Mouse (Mus musculus): ENCODE data around the gene 2010111I01Rik. TPM values are rescaled to one million over a fixed set of nuclear protein-coding genes. Genes with fewer than 3 reads are reported as not detected.

The 2010111I01Rik gene
- polyA plus RNA-seq, 1 experiment = 22.5 TPM

DNA sequence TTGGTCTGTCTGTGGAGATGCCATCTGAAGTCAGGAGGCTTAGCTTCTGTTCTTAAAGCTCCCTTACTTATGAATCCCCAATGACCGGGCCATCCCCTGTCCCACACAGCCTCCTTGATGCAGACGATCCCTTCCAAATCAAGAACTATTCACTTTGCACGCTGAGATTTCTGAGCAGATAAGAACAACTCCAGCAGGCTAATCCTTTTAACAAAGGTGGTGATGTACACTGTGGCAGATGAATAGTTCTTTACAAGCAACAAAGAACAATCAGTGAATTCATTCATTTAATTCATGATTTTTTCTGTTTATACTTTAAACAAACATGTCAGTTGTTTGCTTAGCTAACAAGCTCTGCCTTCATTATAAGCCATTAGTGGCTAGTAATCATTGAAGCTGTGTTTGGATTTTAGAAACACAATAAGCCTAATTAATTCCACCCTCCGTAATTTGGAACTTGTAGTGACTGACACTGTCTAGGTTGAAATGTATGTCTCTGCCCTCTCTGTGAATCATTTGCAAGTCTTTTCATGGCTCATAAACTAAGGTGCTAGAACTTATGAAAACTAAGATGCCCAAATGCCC is 182.0 kb downstream of the 2010111I01Rik start:
- Histone ChIP-seq H3K36me3 (ENCODE audit: control insufficient read depth, insufficient read depth, low read length) (no peaks in the 10 kb centered on the region), H3K4me1 (ENCODE audit: control insufficient read depth, insufficient read depth, insufficient read length) (no peaks in the 10 kb centered on the region), H3K27me3 (ENCODE audit: control insufficient read depth, insufficient read depth, low read length) (no peaks in the 10 kb centered on the region), H3K4me3 (ENCODE audit: extremely low read depth, insufficient read depth, insufficient read length) (no peak overlapping the region), H3K27ac (ENCODE audit: insufficient read depth, low read length) (no peak overlapping the region)
- WGBS = 92% methylated on average over 4 of the region's 4 CpGs
- DNase-seq (ENCODE audit: low read depth in 1 of 2, low spot score in 2 of 2) = no peak
- no peak for TF ChIP-seq POLR2A (IDR thresholded peaks at IDR 0.05; ENCODE audit: low read depth, low read length)
- no peak for TF ChIP-seq CTCF (IDR thresholded peaks at IDR 0.05; ENCODE audit: extremely low read depth, insufficient read depth, insufficient read length, insufficient replicate concordance)

DNA sequence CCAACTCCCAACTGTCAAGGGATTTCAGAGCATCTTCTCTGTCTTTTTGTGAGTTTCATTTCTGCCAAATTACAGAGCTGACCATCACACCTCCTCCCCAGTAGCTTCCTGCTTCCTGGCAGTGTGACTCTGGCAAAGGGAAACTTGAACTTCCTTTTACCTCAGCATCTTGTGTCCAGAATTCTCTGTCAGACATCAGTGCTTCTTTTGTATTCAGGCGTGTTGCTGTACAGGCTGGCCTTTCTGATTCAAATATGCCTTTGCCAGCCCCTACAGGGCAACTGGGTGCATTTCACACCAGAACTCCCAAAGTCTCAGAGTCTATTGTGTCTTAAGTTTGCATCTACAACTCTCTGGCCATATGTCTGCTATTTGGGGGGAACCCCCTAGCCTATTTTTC is 183.5 kb downstream of the 2010111I01Rik start:
- no peak overlapping the region for H3K4me3 ChIP-seq (ENCODE audit: extremely low read depth, insufficient read depth, insufficient read length)
- no peaks in the 10 kb centered on the region for H3K27me3 ChIP-seq (ENCODE audit: control insufficient read depth, insufficient read depth, low read length)
- H3K36me3 ChIP-seq (ENCODE audit: control insufficient read depth, insufficient read depth, low read length) = no peaks in the 10 kb centered on the region
- no peaks in the 10 kb centered on the region for H3K4me1 ChIP-seq (ENCODE audit: control insufficient read depth, insufficient read depth, insufficient read length)
- no peak for TF ChIP-seq CTCF (IDR thresholded peaks at IDR 0.05; ENCODE audit: extremely low read depth, insufficient read depth, insufficient read length, insufficient replicate concordance)
- TF ChIP-seq POLR2A (IDR thresholded peaks at IDR 0.05; ENCODE audit: low read depth, low read length) = no peak
- DNase-seq (ENCODE audit: low read depth in 1 of 2, low spot score in 2 of 2) = no peak
- 78% methylated on average over 1 of the region's 1 CpGs for WGBS
- H3K27ac ChIP-seq (ENCODE audit: insufficient read depth, low read length) = no peak overlapping the region

DNA sequence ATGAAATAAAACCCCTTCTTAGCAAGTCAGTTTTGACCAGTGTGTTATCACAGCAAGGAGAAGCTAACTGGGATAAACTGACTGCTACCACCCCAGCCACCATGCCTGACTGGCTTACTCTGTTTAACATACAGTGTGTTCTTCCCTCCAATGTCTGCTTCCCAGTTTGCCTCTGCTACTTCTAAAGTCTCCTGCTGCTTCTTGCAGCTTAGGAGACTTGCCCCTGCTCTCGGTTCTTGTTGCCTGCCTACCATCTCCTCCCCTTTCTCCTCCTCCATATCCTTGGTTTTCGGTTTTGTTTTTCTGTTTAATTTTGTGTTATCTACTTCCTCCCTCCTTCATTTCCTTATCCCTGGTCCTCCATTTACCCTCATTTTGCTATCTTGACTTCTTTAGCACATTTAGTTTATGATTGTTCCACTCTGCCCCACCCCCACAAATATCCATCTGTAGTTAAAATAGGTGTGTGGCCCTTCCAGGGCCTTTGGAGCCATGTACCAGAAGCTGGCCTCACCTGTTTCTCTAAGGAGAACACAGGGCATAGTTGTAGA is 185.9 kb downstream of the 2010111I01Rik start:
- Histone ChIP-seq H3K4me3 (ENCODE audit: extremely low read depth, insufficient read depth, insufficient read length) (no peak overlapping the region), H3K27ac (ENCODE audit: insufficient read depth, low read length) (no peak overlapping the region), H3K27me3 (ENCODE audit: control insufficient read depth, insufficient read depth, low read length) (no peaks in the 10 kb centered on the region), H3K4me1 (ENCODE audit: control insufficient read depth, insufficient read depth, insufficient read length) (no peaks in the 10 kb centered on the region), H3K36me3 (ENCODE audit: control insufficient read depth, insufficient read depth, low read length) (no peaks in the 10 kb centered on the region)
- WGBS = 63% methylated on average over 2 of the region's 2 CpGs
- no peak for DNase-seq (ENCODE audit: low read depth in 1 of 2, low spot score in 2 of 2)
- no peak for TF ChIP-seq POLR2A (IDR thresholded peaks at IDR 0.05; ENCODE audit: low read depth, low read length)
- TF ChIP-seq CTCF (IDR thresholded peaks at IDR 0.05; ENCODE audit: extremely low read depth, insufficient read depth, insufficient read length, insufficient replicate concordance) = no peak

DNA sequence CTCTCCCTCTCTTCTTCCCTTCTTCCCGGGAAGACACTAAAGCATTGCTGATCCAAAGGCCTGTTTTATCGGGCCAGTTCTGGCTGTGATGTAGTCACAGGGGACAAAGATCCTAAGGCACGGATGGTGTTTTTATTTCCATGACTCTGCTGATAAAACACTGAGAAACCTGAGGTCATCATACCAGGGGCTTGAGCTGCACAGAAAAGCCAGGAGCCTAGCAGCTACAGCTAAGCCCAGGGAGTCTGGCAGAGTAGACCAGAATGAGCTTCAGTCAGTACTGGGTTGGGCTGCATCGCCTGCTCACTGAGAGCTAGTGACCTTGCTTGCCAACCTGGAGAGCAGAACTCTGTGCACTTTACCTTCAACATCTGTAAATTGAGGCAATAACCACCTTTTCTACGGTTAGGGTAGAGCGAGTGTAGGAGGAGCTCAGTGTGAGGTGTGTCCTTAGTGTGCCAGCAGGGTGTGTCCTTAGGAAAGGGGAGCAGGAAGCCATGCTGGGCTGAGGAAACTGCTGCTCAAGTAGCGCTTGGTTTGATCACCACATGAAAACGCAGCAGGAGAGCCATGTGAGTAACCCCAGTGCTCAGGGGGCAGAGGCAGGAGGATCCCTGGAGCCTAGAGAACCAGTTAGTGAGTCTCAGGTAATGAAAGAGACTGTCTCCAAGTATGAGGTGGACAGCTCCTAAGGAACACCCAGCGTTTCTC is 186.5 kb downstream of the 2010111I01Rik start:
- TF ChIP-seq CTCF (IDR thresholded peaks at IDR 0.05; ENCODE audit: extremely low read depth, insufficient read depth, insufficient read length, insufficient replicate concordance) (no peak), POLR2A (IDR thresholded peaks at IDR 0.05; ENCODE audit: low read depth, low read length) (no peak)
- DNase-seq (ENCODE audit: low read depth in 1 of 2, low spot score in 2 of 2) = no peak
- no peaks in the 10 kb centered on the region for H3K4me1 ChIP-seq (ENCODE audit: control insufficient read depth, insufficient read depth, insufficient read length)
- no peak overlapping the region for H3K27ac ChIP-seq (ENCODE audit: insufficient read depth, low read length)
- H3K27me3 ChIP-seq (ENCODE audit: control insufficient read depth, insufficient read depth, low read length) = no peaks in the 10 kb centered on the region
- H3K36me3 ChIP-seq (ENCODE audit: control insufficient read depth, insufficient read depth, low read length) = no peaks in the 10 kb centered on the region
- H3K4me3 ChIP-seq (ENCODE audit: extremely low read depth, insufficient read depth, insufficient read length) = no peak overlapping the region
- WGBS = 82% methylated on average over 9 of the region's 9 CpGs

DNA sequence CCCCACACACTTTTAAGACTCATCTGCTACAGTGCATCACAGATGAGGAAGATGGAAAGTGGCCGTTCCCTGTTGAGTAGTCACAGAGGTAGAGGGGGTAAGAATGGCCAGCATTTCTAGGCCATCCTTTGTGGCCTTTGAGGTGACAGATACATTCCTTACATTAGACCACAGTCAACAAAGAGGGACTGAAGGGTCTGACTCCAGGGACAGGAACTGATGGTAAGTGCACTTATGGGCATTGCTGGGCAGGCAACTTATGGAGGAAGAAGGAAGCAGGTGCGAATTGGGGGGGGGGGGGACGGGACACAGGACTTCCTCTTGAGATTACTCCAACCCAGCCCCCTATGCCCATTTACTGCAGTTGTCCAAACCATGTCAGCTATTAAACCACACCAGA is 187.8 kb downstream of the 2010111I01Rik start:
- Histone ChIP-seq H3K36me3 (ENCODE audit: control insufficient read depth, insufficient read depth, low read length) (no peaks in the 10 kb centered on the region), H3K27ac (ENCODE audit: insufficient read depth, low read length) (no peak overlapping the region), H3K27me3 (ENCODE audit: control insufficient read depth, insufficient read depth, low read length) (no peaks in the 10 kb centered on the region), H3K4me1 (ENCODE audit: control insufficient read depth, insufficient read depth, insufficient read length) (no peaks in the 10 kb centered on the region), H3K4me3 (ENCODE audit: extremely low read depth, insufficient read depth, insufficient read length) (no peak overlapping the region)
- DNase-seq (ENCODE audit: low read depth in 1 of 2, low spot score in 2 of 2) = no peak
- TF ChIP-seq CTCF (IDR thresholded peaks at IDR 0.05; ENCODE audit: extremely low read depth, insufficient read depth, insufficient read length, insufficient replicate concordance) (no peak), POLR2A (IDR thresholded peaks at IDR 0.05; ENCODE audit: low read depth, low read length) (no peak)
- 32% methylated on average over 3 of the region's 3 CpGs for WGBS

DNA sequence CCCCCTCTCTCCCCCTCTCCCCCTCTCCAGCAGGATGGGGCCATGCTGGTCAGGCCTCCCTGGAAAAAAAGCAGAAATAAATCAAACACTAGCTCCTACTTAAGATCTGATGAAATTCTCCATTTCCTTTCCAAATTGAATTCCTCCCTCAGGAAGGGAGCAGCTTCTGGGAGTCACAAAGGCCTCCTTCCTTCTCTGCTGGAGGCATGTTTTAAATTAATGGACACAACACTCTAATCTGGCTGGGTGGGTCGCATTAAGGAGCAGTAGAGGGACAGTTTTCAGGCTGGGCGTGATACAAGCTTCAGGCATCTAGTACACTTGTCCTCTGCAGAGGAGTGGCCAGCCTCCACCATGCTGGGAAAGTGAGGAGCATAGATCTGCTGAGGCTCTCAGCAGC is 188.7 kb downstream of the 2010111I01Rik start:
- H3K36me3 ChIP-seq (ENCODE audit: control insufficient read depth, insufficient read depth, low read length) = no peaks in the 10 kb centered on the region
- H3K4me3 ChIP-seq (ENCODE audit: extremely low read depth, insufficient read depth, insufficient read length) = no peak overlapping the region
- H3K4me1 ChIP-seq (ENCODE audit: control insufficient read depth, insufficient read depth, insufficient read length) = no peaks in the 10 kb centered on the region
- WGBS = 85% methylated on average over 2 of the region's 2 CpGs
- TF ChIP-seq POLR2A (IDR thresholded peaks at IDR 0.05; ENCODE audit: low read depth, low read length) (no peak), CTCF (IDR thresholded peaks at IDR 0.05; ENCODE audit: extremely low read depth, insufficient read depth, insufficient read length, insufficient replicate concordance) (no peak)
- peak overlapping the region; percentile 38; the same call in 1 of the 2 replicates for H3K27ac ChIP-seq (ENCODE audit: insufficient read depth, low read length)
- H3K27me3 ChIP-seq (ENCODE audit: control insufficient read depth, insufficient read depth, low read length) = no peaks in the 10 kb centered on the region
- DNase-seq (ENCODE audit: low read depth in 1 of 2, low spot score in 2 of 2) = no peak
